Mouse (Mus musculus) CD4-positive, CD25-positive, alpha-beta regulatory T cell, adult 9 weeks (primary cell): ENCODE data around the gene Dusp22. TPM values are rescaled to one million over a fixed set of nuclear protein-coding genes. Genes with fewer than 3 reads are reported as not detected.

Source experiments
- polyA plus RNA-seq: library from polyadenylated mRNA; unstranded; fragments of 100-300 nt; shearing (Covaris generic); gene quantifications from one replicate; pipeline ENCODE4 v1.2.1, GENCODE M21; 2017

Gene Dusp22
- polyA plus RNA-seq = 2.6 TPM

GRCm38 (mm10) chr13:30659613-30660505 is at the start of gene Dusp22:
Gene Dusp22 (plus strand): TSS chr13:30659999.

GRCm38 (mm10) chr13:30749021-30749556 is 89.3 kb downstream of the Dusp22 start, which contains the start of gene Irf4:
Gene Irf4 (plus strand): TSS chr13:30749226.

Other genes starting within 250 kb of the Dusp22 start
- gene Uqcrfs1, start 114.6 kb upstream of the Dusp22 start, polyA plus RNA-seq = 41.5 TPM
- 22.3 TPM for gene Irf4, start 89.2 kb downstream of the Dusp22 start, polyA plus RNA-seq